Mouse (Mus musculus) adrenal gland, postnatal 36 days (tissue): Measurements from ENCODE around the gene Dock3. TPM values are rescaled to one million over a fixed set of nuclear protein-coding genes. Genes with fewer than 3 reads are reported as not detected.
"Not testable (repeated sequence)": the region's sequence is repeated elsewhere in the genome, so short reads cannot be mapped to it uniquely, and the experiment has no call there.

Experiments
- DNase-seq, 2 experiments: peaks; one replicate each; pipeline ENCODE4 v3.0.0; 2021; ENCODE audit warnings: mixed read lengths in 1 of 2
- total RNA-seq, 2 experiments: library from RNA; stranded (reverse); gene quantifications; 2 replicates each; pipeline ENCODE4 v1.2.3; 2021

The Dock3 gene
- total RNA-seq, 2 experiments from 2014 or later = 4.3 to 4.6 TPM

- DNase-seq = no peak
Measured at GRCm38 (mm10) chr9:107259571-107259970, 27.9 kb upstream of the Dock3 start.

- DNase-seq = no peak
Measured at GRCm38 (mm10) chr9:107255596-107255995, 23.9 kb upstream of the Dock3 start.

- no peak for DNase-seq
Measured at GRCm38 (mm10) chr9:107254925-107255324, 23.2 kb upstream of the Dock3 start.

GRCm38 (mm10) chr9:107254476-107254875, 22.8 kb upstream of the Dock3 start:
- peak; percentile 36 to 56 for DNase-seq

GRCm38 (mm10) chr9:107252164-107252563, 20.5 kb upstream of the Dock3 start:
- no peak for DNase-seq

DNA sequence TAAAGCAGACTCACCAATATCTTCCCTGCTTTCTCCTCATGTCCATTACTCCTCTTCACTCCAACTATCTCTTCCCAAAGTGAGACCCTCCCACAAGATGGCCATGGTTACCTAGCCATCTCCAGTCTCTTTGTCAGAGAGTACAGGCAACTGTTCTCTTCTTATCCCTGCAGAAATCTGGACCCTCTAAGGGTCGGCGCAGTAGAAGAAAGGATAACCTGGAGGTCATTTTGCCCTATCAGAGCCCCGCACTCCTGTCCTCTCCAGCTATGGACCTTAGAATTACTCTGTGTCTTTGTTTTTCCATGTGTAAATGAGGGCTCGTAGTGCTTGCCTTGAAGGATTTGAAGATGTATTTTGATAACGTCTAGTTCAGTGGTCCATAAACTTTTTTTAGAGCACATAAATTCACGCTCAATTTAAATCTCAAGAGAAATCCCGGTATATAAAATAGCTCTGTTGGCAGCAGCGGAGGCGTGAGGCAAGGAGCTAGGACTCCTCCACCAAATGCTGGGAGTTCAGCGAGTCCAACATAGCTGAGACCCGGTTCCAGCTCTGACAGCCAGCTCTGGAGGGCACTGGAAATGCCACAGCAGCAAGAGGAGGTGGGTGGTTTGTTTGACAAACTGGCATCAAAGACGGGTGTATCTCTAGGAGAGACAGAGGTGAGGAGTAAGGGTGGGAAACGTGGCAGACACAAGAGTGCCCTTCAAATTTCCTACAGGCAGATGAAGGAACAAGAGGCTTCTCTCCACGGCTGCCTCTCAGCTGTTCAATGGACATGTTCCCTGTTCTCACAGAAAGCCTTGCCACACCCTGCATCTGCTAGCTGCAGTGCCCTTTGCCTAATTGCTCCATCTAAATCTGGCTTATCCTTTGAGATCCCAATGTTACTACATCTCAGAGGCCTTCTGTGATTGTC, 19.0 kb upstream of the Dock3 start:
- no peak for DNase-seq

GRCm38 (mm10) chr9:107249154-107249553, 17.4 kb upstream of the Dock3 start:
- DNase-seq = no peak

- peak in 1 of 2 experiments; percentile 48 for DNase-seq
Measured at GRCm38 (mm10) chr9:107246170-107246569, 14.5 kb upstream of the Dock3 start.

GRCm38 (mm10) chr9:107245311-107245710, 13.6 kb upstream of the Dock3 start:
- no peak for DNase-seq

GRCm38 (mm10) chr9:107236151-107236550, 4.4 kb upstream of the Dock3 start:
- DNase-seq = no peak

- DNase-seq = no peak
Measured at GRCm38 (mm10) chr9:107235261-107235660, 3.6 kb upstream of the Dock3 start.

DNA sequence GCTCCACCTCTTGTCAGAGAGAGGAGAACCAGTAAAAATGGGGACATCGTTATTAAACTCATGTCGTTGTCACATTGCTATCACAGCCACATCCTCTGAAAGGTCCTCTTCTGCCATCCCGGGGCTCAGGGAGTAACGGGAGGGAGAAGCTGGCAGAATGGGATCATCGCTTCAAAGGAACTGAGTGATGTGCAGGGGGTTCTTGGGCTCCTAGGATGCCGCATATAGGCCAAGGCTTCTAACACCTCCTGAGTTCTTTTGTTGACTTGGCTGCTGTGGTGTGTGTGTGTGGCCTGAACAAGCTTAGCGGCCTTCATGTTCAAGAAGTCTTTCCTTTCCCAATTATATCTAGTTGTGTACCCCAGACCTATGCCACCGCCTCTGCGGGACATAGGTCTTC, 431 bp upstream of the Dock3 start:
- no peak for DNase-seq

DNA sequence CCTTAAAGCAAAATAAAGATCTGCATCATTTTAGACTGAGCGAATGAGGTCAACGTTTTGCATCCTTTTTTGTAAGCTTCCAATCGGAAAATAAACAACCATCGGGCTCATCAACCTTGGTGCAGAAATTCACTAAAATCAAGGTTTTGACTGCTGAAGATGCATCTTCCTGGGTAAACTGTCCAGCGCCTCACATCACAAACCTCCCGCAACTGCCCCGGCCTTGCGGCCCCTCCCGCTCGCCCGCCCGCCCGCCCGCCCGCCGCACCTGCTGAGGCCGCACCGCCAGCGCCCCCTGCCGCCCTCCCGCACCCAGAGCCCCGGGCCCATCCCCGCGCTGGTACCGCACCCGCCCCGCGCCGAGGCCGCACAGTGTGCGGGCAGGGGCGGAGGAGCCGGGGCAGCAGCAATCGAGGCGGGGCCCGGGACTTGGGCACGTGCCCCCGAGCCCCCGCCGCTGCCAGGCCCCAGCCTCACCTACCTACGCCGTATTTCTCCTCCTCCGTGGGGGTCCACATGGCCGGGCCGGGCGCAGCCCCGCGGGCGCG, 644 bp downstream of the Dock3 start:
- DNase-seq = peak; percentile 39 to 57

- DNase-seq = no peak
Measured at GRCm38 (mm10) chr9:107224597-107224996, 7.1 kb downstream of the Dock3 start.

DNA sequence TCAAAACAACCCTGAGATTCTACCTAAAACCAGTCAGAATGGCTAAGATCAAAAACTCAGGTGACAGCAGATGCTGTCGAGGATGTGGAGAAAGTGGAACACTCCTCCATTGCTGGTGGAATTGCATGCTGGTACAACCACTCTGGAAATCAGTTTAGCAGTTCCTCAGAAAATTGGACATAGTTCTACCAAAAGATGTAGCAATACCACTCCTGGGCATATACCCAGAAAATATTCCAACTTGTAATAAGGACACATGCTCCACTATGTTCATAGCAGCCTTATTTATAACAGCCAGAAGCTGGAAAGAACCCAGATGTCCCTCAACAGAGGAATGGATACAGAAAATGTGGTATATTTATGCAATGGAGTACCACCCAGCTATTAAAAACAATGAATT, 56.9 kb downstream of the Dock3 start:
- DNase-seq = not testable (repeated sequence)

DNA sequence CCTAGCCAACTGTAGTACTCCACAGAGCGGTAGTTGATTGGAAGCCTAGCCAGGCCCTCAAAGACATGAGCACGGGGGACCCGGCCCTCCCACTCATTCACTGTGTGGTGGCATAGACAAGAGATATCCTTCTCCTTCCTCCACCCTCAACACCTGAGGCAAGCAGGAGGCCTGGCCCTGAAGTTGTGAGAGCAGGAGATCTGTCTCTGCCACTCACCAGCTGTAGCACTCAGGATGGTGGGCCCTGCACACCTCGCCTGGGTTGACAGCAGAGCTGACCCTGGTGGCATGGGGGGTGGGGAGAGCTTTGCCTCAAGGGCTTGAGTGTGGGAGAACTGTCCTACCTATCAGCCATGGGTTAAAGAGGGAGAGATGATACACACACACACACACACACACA, 65.9 kb downstream of the Dock3 start:
- no peak for DNase-seq

DNA sequence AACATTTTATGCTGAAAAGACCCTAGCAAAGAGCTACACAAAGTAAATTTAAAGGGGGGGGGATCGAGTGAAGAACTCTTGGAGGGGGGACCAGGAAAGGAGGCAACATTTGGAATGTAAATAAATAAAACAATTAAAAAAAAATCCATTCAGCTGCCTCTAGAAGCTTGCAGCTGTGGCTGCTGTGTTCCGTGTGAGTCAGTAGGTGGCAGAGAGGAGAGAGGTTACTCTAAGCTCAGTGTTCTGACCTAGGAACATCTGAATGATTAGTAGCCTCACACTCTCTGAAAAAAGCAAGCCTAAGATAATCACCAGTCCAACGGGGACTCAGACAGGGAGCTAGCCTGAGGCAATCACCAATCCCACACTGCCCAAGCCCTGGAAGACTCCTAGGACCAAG, 66.9 kb downstream of the Dock3 start:
- DNase-seq = peak in 1 of 2 experiments; percentile 6

- DNase-seq = not testable (repeated sequence)
Measured at GRCm38 (mm10) chr9:107156388-107156787, 75.3 kb downstream of the Dock3 start.

- DNase-seq = peak in 1 of 2 experiments; percentile 1
Measured at GRCm38 (mm10) chr9:107112791-107113190, 118.9 kb downstream of the Dock3 start.

DNA sequence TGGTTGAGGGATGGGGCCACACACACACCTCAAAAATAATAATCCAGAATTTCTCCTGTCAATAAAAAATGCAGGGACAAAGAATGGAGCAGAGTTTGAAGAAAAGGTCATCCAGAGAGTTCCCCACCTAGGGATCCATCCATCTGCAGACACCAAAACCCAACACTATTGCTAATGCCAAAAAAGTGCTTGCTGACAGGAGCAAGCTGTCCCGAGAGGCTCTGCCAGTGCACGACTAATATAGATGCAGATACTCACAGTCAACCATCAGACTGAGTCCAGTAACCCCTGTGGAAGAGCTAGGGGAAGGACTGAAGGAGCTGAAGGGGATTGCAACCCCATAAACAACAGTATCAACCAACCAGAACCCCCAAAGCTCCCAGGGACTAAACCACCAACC, 119.7 kb downstream of the Dock3 start:
- no peak for DNase-seq

DNA sequence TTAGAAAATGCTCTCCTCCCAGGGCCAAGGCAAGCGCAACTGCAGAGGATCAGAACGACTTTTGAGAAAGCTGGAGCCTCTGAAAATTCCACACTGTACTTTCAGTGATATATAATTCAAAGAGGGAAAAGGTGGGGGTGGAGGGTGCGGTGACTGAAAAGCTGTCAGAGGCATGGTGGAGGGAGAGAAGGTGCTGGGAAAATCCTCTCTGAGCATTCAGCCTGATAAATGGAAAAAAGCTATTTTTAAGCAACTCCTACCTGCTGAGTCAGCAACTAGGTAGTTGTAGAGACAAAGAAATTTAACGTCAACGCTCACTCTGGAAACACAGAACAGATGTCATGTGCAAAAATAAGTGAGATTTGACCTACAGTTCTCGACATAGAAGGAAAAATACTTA, 132.2 kb downstream of the Dock3 start:
- no peak for DNase-seq

DNA sequence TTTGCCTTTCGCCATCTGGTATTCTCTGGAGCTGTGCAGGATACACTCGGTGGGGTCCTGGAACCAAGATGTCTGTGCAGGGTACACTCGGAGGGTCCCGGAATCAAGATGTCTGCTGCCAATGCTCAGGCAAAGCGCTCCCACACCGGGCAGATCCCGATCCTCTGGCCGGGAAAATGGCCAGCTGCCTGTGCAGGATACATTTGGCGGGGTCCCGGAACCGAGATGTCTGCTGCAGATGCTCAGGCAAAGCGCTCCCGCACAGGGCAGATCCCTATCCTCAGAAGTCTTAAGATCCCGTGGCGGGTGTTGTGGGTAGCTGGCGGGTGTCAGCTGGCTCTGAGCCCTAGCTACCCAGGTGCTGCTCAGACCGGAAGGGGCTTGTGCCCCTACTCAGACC, 142.3 kb downstream of the Dock3 start:
- not testable (repeated sequence) for DNase-seq

- no peak for DNase-seq
Measured at GRCm38 (mm10) chr9:107087531-107087930, 144.2 kb downstream of the Dock3 start.

GRCm38 (mm10) chr9:107037947-107038346, 193.8 kb downstream of the Dock3 start:
- DNase-seq = no peak
